Mouse (Mus musculus) heart, embryonic 11.5 days (tissue): ENCODE measurements around the gene Rps5. TPM values are rescaled to one million over a fixed set of nuclear protein-coding genes. Genes with fewer than 3 reads are reported as not detected.
"Not testable (repeated sequence)": the region's sequence is repeated elsewhere in the genome, so short reads cannot be mapped to it uniquely, and the experiment has no call there.

Experiments used
- ATAC-seq: fragments of 200-750 bp; cut with Nextera tagmentation; replicated peaks from 2 replicates; pipeline ENCODE4 v1.8.0; 2017; ENCODE audit warnings: moderate library complexity; ENCODE audit not compliant: insufficient number of reproducible peaks, low FRiP score, low TSS enrichment
- H3K27ac ChIP-seq: fragments of 300-500 bp; sonication (generic); 2 replicates; pipeline ENCODE4 v1.5.1; 2014; ENCODE audit warnings: mild to moderate bottlenecking, low read depth, low read length
- H3K27me3 ChIP-seq: fragments of 300-500 bp; sonication (generic); 2 replicates; pipeline ENCODE4 v1.6.1; 2014; ENCODE audit warnings: mild to moderate bottlenecking, low read length, mixed read lengths; ENCODE audit not compliant: control insufficient read depth, insufficient read depth
- H3K36me3 ChIP-seq: fragments of 300-500 bp; sonication (generic); 2 replicates; pipeline ENCODE4 v1.6.1; 2014; ENCODE audit warnings: mild to moderate bottlenecking, low read length, moderate library complexity, mixed read lengths; ENCODE audit not compliant: control insufficient read depth, insufficient read depth
- H3K4me1 ChIP-seq: fragments of 300-500 bp; sonication (generic); 2 replicates; pipeline ENCODE4 v1.6.1; 2014; ENCODE audit warnings: low read length; ENCODE audit not compliant: control insufficient read depth, insufficient read depth
- H3K4me2 ChIP-seq: fragments of 300-500 bp; sonication (generic); 2 replicates; pipeline ENCODE4 v1.6.1; 2014; ENCODE audit warnings: mild to moderate bottlenecking, moderate library complexity
- H3K4me3 ChIP-seq: fragments of 300-500 bp; sonication (generic); 2 replicates; pipeline ENCODE4 v1.5.1; 2014; ENCODE audit warnings: low read depth, low read length
- H3K9ac ChIP-seq: fragments of 300-500 bp; sonication (generic); 2 replicates; pipeline ENCODE4 v1.6.1; 2014; ENCODE audit warnings: mild to moderate bottlenecking, low read depth, low read length, moderate library complexity
- H3K9me3 ChIP-seq: fragments of 300-500 bp; sonication (generic); replicated peaks from 2 replicates; pipeline ENCODE4 v1.6.1; 2016; ENCODE audit warnings: low read length; ENCODE audit not compliant: control insufficient read depth
- WGBS: fragments of 180-500 bp; shearing (Covaris S2); extraction: QIAGEN DNeasy Blood & Tissue Kit; methylation state at CpG from one replicate; pipeline ENCODE4 v1.1.7; 2014; ENCODE audit not compliant: insufficient replicate concordance; 5-methylcytosine and 5-hydroxymethylcytosine counted together
- polyA plus RNA-seq: library from polyadenylated mRNA; unstranded; fragments of >200 nt; fragmentation: Nextera tagmentation; extraction: Ambion mirVana; gene quantifications from 2 replicates; pipeline ENCODE4 v1.2.1, GENCODE M21; 2014

The Rps5 gene
- polyA plus RNA-seq, 1 experiment from 2014 or later, result 704 TPM

GRCm38 (mm10) chr7:12937254-12937803 is 15.2 kb downstream of the Rps5 start:
- H3K4me2 ChIP-seq, H3K4me3 ChIP-seq, H3K4me1 ChIP-seq, H3K36me3 ChIP-seq, H3K27ac ChIP-seq, ATAC-seq, H3K27me3 ChIP-seq, H3K9me3 ChIP-seq, H3K9ac ChIP-seq: not testable (repeated sequence)
- WGBS, result 74% methylated on average over 4 of the region's 4 CpGs

- H3K27ac ChIP-seq, result no peak overlapping the region
Measured at GRCm38 (mm10) chr7:12940599-12940998, 18.5 kb downstream of the Rps5 start.

GRCm38 (mm10) chr7:12943488-12943887 is 21.4 kb downstream of the Rps5 start:
- Histone ChIP-seq H3K4me3 (no peak overlapping the region), H3K36me3 (no peaks in the 10 kb centered on the region), H3K27ac (no peak overlapping the region), H3K4me1 (no peaks in the 10 kb centered on the region), H3K27me3 (no peaks in the 10 kb centered on the region), H3K9me3 (no peaks in the 10 kb centered on the region), H3K9ac (no peak overlapping the region), H3K4me2 (no peak overlapping the region)
- no peak for ATAC-seq

More at GRCm38 (mm10) chr7:12940599-12940998, 18.5 kb downstream of the Rps5 start:
- Histone ChIP-seq H3K9ac (no peak overlapping the region), H3K27me3 (no peaks in the 10 kb centered on the region), H3K9me3 (no peaks in the 10 kb centered on the region), H3K4me2 (no peak overlapping the region), H3K4me1 (no peaks in the 10 kb centered on the region), H3K4me3 (no peak overlapping the region), H3K36me3 (no peaks in the 10 kb centered on the region)
- no peak for ATAC-seq
- WGBS, result 82% methylated on average over 4 of the region's 4 CpGs

GRCm38 (mm10) chr7:12949032-12949871 is 27.2 kb downstream of the Rps5 start:
- no peaks in the 10 kb centered on the region for H3K36me3 ChIP-seq
- peak; percentile 95 for ATAC-seq
- H3K4me3 ChIP-seq, result peak overlapping the region; percentile 40
- no peaks in the 10 kb centered on the region for H3K27me3 ChIP-seq
- H3K4me2 ChIP-seq, result peak overlapping the region; percentile 68
- WGBS, result 11% methylated on average over 35 of the region's 35 CpGs
- 0 out of 2 replicates have a peak, but pooled peaks cover 3% of the 10 kb centered on the region for H3K4me1 ChIP-seq
- H3K9ac ChIP-seq, result peak overlapping the region; percentile 44
- H3K27ac ChIP-seq, result peak overlapping the region; percentile 61
- no peaks in the 10 kb centered on the region for H3K9me3 ChIP-seq

- 0 out of 2 replicates have a peak, but pooled peaks cover 3% of the 10 kb centered on the region for H3K4me1 ChIP-seq
- ATAC-seq, result peak; percentile 53
- peak overlapping the region; percentile 68 for H3K4me2 ChIP-seq
- peak overlapping the region; percentile 40 for H3K4me3 ChIP-seq
- no peaks in the 10 kb centered on the region for H3K27me3 ChIP-seq
- H3K27ac ChIP-seq, result peak overlapping the region; percentile 61
- H3K9ac ChIP-seq, result peak overlapping the region; percentile 44
- H3K36me3 ChIP-seq, result no peaks in the 10 kb centered on the region
- WGBS, result 5% methylated on average over 16 of the region's 16 CpGs
- H3K9me3 ChIP-seq, result no peaks in the 10 kb centered on the region
Measured at GRCm38 (mm10) chr7:12949872-12950229, 27.8 kb downstream of the Rps5 start.

GRCm38 (mm10) chr7:12954896-12955295 is 32.8 kb downstream of the Rps5 start:
- Histone ChIP-seq H3K9ac (no peak overlapping the region), H3K9me3 (no peaks in the 10 kb centered on the region), H3K4me1 (0 out of 2 replicates have a peak, but pooled peaks cover 3% of the 10 kb centered on the region), H3K36me3 (no peaks in the 10 kb centered on the region), H3K27me3 (no peaks in the 10 kb centered on the region), H3K27ac (no peak overlapping the region), H3K4me2 (no peak overlapping the region), H3K4me3 (no peak overlapping the region)
- 48% methylated on average over 3 of the region's 3 CpGs for WGBS
- ATAC-seq, result no peak

GRCm38 (mm10) chr7:12957511-12957910 is 35.4 kb downstream of the Rps5 start:
- no peak for ATAC-seq
- WGBS, result 63% methylated on average over 5 of the region's 5 CpGs
- H3K27me3 ChIP-seq, result no peaks in the 10 kb centered on the region
- H3K4me1 ChIP-seq, result no peaks in the 10 kb centered on the region
- no peak overlapping the region for H3K27ac ChIP-seq
- H3K9ac ChIP-seq, result no peak overlapping the region
- no peaks in the 10 kb centered on the region for H3K36me3 ChIP-seq
- no peak overlapping the region for H3K4me3 ChIP-seq
- H3K4me2 ChIP-seq, result no peak overlapping the region
- no peaks in the 10 kb centered on the region for H3K9me3 ChIP-seq

GRCm38 (mm10) chr7:12958948-12959347 is 36.9 kb downstream of the Rps5 start:
- Histone ChIP-seq H3K4me1 (no peaks in the 10 kb centered on the region), H3K27ac (no peak overlapping the region), H3K27me3 (no peaks in the 10 kb centered on the region), H3K36me3 (no peaks in the 10 kb centered on the region), H3K4me3 (no peak overlapping the region), H3K9ac (no peak overlapping the region), H3K9me3 (no peaks in the 10 kb centered on the region), H3K4me2 (no peak overlapping the region)
- 79% methylated on average over 4 of the region's 4 CpGs for WGBS
- no peak for ATAC-seq

GRCm38 (mm10) chr7:12959718-12960117 is 37.6 kb downstream of the Rps5 start:
- 22% methylated on average over 4 of the region's 4 CpGs for WGBS
- no peaks in the 10 kb centered on the region for H3K9me3 ChIP-seq
- no peaks in the 10 kb centered on the region for H3K4me1 ChIP-seq
- H3K4me2 ChIP-seq, result no peak overlapping the region
- no peak overlapping the region for H3K4me3 ChIP-seq
- H3K27me3 ChIP-seq, result no peaks in the 10 kb centered on the region
- no peak overlapping the region for H3K9ac ChIP-seq
- no peak for ATAC-seq
- H3K36me3 ChIP-seq, result no peaks in the 10 kb centered on the region
- no peak overlapping the region for H3K27ac ChIP-seq
